Mouse (Mus musculus): ENCODE results near the gene Ado.

Gene Ado

DNA sequence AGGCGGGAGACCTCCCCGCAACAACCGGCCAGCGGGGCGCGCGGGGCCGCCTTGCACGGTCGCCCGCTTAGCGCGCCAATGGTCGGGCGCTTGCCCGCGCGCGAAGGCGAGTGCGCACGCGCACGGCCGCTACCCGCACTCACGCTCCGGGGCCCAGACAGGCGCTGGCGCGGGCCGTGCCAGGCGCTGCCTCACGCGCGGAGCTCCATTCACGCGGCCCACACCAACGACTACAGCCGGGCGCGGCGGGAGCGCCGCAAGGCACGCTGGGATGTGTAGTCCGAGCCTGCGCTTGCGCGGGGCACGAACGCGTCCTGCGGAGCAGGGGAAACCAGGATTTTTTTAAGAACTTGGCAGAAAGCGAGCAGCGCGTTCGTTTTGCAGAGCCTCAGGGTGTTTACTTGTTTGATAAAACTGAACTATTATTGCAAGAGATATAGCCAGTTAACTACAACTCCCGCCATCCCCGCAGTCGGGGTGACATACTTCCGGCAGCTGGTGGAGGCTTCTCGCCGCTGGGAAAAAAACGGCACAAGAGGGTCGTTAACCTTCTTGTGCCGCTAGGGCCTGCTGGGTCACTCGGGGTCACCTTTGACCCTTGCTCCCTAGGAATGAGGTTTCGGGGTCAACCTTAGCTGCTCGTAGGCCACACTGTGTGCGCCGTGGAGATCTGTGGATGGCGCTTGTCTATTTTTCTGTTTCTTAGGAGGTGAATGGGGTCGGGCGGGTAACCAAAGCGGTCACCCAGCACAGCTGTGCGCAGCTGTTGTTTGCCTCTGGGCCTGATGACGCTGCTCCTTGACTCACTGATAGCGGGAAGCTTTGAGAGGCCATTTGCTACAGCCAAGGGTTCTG, at the start of gene Ado:
Ado (minus strand) TSS at position 79 of the 855 bp plus-strand sequence.
- peak; percentile 95 for DNase-seq

DNA sequence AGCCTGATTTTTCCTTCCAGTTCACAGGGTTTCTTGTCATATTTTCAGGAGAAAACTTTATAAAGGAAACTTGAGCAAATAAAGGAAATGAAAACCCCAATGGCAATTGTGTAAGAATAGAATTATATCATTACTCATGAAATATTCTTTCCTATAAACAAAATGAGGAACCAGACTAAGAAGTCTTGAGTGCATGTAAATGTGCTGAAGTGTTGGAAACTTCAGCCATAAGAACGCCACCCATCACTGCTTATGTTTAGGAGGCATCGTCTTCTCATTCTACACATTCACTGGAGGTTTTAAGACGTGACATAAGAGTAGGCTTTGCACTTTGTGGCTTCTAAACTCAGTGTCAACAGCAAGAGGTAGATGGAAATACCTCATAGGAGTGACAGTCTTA, 46.5 kb upstream of the Ado start:
- no peak for DNase-seq

DNA sequence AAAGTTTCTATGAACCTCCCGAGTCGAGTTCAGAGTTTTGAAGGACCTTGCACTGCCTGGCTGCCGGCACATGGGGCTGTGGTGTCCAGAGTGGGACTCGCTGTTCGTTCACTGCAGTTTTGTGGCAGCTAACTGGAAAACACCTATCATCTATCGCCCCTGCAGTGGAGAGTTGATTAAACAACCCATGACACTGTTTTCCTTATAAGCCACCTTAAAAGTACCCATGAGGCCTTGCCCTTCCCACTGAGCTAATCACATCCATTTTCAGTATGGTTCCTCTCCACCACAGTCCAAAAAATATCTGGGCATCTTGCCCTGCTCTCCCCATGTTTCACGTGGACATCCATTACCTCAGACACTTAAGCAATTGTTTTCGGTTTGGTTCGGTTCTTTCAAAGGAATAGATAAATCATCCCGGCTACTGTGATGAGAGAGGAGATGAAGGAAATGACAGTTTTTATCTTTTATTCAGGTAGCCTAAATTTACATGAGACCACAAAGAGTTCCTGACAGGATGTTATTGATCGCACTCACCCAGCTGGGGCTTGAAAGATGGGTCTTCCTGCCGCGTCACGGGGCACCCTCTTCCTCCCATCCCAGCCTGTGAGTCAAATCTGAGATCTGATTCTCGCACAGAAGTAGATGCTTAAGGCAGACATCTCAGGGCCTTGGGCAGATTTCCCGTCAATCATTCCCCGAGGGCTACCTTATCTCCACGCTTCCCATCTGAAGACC, 37.3 kb upstream of the Ado start:
- DNase-seq: no peak

DNA sequence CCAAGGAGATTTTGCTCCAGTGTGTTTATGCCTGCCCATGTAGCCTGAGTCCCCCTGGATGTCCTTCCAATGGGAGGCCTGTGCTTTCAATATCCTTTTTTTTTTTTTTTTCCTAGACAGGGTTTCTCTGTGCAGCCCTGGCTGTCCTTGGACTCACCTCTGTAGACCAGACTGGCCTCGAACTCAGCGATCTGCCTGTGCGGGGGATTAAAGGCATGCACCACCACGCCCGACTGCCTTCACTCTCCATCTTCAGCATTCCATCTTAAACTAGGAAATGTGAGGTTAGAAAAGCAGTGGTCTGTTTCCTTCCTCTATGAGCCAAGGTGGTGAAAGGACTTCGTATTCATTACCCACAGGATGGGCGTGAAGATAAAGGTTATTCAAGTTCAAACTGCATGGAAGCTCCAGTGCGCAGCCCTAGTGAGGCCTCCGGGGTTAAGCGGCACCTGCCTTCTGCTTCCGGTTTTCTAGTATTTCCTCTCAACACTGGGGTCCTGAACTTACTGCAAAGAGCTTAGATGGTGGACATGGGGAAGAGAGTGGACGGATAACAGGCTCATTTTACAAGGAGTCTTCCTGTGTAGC, 33.0 kb upstream of the Ado start:
- DNase-seq: no peak

DNA sequence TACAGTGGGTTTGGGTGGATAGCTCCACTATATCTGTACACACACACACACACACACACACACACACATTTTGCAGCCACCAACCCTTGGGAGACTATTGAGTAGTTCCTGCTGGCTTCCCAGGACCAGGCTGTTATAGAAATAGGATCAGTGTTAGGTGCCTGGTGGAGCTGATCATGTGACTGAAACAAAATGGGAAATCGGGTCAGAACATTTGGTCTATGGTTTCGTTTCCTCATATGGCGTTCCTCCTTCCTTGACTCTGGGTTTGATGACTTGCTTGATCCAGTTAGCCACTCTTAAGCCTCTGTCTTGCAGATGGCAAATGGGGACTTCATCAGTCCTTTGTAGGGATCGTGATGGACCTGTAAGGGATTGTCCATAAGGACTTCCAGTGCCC, 31.1 kb upstream of the Ado start:
- no peak for DNase-seq

DNA sequence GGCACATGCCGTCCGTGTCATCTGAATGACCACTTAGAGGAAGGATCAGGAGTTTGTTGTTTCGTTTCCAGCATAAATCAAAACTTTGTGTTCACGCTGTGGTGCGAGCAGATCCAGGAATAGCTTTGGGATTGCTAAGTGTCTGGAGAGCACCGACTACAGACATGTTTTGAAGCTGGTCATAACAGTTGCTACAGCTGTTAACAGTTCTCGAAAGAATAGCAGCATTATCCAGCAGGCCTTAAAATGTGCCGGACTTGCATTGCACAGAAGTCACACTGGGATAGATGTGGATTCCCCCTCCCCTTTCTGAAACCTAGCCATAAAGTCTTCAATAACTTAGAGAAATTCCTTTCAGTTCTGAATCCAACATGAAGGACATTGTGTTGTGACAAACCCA, 24.6 kb upstream of the Ado start:
- DNase-seq: no peak

DNA sequence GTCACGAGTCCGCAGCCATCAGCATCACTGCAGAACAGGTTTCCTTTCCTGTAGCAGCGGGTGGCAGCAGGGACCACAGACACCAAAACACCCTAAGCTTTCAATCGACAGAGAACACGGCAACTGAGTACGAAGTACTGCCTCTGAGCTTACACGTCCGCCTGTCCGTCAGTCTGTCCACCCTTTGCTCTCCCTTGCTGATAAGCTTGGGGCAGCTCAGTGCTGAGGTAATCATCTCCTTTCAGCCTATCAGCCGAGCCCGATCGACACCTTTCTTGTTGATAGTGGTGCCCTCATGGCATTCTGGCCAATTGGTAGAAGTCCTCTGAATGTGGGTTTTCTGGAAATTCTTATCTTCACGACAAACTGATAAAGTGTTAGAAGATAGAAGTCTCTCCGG, 22.7 kb upstream of the Ado start:
- DNase-seq: no peak

DNA sequence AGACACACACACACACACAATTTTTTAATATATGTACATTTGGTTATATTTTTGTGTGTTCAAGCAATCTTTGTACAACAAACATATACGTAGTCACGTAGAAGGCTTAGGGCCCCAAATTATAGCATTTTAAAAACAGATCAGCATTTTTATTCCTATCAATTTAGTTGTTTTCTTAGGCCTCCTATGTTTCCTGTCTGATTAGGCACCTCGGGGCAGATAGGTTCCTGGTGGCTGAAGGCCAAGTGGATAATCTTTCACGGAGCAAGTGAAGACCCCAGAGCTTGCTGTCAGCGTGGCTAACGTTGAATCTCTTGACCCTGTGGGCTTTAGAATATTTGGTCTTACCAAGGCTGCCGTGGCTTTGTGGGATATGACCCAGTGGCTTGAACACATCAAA, 20.8 kb upstream of the Ado start:
- DNase-seq: no peak

DNA sequence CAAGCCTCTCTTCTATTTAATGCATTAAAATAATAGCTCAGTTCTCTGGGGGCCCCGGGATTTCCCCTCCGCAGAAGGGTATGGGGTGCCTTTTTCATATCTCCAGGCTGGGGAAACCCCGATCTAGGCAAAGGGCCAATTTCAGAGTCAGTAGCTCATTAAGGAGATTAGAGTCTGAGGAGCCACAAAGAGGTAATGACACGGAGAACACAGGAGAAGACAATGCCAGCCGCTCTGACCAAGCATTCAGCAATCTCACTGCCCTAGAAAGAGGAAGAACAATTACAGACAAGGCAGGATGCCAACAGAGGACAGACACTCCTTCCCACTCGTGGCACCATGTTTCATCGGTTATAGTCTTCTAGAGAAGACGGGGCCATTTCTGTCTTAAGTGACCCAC, 17.3 kb upstream of the Ado start:
- DNase-seq: no peak

DNA sequence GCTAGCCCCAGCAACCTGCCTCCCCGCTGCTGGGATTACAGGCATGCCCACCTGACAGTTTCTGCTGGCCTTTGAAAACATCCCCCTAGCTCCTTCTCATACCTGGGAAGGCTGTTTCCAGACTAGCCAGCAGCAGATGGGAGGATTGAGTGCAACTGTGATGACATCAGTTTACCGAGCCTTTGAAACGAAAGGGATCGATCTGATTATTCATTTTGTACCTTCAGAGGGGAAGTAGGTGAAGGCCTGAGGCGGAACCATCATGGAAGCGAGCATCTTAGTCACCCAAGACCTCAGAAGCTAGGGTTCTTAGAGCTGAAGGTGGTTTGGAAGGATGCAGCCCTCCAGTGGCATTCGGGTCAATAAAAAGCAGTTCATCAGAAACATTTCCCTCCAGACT, 15.8 kb upstream of the Ado start:
- DNase-seq: no peak

DNA sequence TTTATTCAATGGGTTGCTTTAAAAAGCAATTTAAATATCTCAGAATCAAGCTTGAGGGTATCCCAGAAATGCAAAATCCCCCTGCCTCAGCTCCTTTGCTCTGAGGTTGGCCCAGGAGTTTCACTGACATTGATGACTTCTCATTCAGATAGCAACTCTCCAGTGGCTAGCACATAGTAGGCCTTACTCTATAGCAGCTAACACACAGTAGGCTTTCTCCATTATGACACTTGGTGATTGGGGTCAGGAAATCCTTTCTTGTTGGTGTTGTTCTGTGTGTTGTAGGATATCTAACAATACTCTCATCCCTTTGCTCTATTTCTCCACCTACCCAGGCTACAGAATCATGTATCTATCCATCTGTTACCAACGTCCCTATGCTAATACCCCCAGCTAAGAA, 12.4 kb upstream of the Ado start:
- DNase-seq: no peak

DNA sequence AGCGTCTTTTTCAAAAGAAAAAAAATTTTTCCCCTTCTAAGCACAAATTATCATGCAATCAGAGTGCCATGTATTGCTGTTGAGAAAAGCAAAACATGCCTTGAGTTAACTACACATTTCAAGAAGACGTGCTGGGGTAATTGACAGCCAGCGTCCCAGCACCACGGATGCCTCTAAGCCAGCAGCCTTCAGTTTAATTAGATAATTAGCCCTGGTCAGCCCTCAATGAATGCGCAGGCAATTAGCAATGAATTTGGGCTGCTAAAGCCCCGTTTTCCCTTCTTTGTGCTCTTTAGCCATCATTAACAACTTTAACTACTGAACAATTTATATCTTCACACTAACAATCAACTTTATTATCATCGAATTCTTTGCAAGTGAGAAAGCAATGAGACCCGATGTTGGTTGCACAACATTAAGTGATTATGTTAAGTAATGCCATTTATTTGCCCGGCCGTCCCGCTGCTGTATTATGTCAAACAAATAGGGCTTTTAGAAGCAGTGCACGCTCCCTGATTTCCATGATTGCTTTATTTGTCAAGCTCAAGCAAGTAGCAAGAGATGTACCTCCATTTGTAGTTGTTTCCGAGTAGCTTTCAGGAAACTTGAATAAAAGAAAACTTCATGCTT, 11.1 kb upstream of the Ado start:
- no peak for DNase-seq

DNA sequence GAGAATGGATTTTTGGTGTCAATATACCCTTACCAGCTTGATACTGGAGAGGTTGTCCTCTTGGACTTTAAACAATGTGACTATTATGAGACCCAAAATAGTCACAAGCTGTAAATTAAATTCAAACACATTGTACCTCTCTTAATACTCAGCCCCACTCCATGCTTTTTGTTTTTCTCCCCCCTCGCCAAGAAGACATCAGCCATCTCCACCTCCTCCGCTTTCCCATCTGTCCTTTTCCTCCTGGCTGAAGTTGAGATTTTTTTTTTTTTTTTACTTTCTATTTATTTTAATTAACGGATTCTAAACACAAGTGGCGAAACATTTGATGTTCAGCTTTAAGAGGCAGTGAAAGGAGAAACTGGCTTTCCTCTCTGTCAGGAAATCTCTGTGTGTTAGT, 9.3 kb upstream of the Ado start:
- DNase-seq: no peak

DNA sequence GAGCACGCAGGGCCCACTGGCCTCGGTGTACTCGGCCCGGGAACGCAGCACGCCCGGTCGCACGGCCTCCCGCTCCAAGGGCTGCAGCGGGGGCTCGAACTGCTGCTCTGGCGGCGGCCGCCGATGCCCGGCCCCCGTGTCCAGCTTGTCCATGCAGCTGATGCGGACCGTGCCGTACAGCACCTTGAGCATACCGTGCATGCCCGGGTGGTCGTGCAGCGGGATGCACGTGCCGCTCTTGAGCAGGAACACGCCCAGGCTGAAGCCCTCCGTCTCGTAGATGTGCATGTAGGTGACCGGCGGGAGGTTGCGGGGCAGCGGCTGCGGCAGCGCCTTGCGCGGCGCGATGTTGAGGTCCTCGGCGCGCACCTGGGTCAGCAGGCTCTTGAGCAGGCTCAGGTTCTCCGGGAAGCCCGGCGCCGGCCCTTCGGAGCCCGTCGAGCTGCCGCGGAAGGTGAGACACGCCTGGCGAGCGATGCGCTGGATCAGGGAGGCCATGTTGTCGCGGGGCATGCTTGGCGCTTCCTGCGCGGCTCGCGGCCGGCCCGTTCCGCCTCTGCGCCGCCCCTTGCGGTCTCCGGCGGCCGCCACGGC, 397 bp downstream of the Ado start:
- DNase-seq: no peak

DNA sequence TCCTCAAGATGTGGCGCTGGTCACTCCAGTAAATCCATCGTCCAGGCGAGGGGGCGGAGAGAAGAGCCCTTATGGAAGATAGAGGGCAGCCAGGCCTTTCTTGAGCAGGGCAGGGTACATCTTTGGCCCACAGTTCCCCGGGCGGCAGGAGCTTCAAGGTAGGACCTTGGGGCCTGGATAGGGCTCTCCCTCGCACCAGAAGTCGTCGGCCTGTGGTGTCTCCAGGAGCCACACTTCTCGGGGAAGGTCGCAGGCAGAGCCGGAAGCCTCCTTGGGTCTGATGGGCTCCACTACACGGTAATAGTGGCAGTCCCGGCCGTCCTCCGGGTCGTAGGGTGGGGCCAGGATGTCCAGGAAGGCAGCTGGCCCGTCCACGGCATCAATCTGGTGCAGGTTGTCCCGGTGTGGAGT, 900 bp downstream of the Ado start:
- DNase-seq: peak; percentile 50

DNA sequence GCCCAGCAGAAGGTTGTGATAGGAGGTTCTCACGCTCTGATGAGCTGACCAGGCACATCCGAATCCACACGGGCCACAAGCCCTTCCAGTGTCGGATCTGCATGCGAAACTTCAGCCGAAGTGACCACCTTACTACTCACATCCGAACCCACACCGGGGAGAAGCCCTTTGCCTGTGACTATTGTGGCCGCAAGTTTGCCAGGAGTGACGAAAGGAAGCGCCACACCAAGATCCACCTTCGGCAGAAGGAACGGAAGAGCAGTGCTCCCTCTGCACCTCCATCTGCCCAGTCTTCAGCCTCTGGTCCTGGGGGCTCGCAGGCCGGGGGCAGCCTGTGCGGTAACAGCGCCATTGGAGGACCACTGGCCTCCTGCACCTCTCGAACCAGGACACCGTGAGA, 8.2 kb downstream of the Ado start:
- no peak for DNase-seq

DNA sequence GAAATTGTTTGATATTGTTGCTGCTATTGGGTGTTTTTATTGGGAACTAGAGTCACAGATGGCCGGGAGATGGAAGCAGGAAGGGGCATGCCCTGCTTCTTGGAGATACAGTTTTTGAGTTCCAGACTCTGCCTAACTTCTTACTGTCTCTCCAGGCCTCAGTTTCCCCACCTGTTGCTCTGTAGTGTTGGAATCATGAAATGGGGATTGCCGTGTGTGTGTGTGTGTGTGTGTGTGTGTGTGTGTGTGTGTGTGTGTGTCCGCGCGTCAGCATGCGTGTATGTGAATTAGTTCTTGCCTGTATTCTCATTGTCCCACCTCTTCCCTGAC, 9.4 kb downstream of the Ado start:
- no peak for DNase-seq

DNA sequence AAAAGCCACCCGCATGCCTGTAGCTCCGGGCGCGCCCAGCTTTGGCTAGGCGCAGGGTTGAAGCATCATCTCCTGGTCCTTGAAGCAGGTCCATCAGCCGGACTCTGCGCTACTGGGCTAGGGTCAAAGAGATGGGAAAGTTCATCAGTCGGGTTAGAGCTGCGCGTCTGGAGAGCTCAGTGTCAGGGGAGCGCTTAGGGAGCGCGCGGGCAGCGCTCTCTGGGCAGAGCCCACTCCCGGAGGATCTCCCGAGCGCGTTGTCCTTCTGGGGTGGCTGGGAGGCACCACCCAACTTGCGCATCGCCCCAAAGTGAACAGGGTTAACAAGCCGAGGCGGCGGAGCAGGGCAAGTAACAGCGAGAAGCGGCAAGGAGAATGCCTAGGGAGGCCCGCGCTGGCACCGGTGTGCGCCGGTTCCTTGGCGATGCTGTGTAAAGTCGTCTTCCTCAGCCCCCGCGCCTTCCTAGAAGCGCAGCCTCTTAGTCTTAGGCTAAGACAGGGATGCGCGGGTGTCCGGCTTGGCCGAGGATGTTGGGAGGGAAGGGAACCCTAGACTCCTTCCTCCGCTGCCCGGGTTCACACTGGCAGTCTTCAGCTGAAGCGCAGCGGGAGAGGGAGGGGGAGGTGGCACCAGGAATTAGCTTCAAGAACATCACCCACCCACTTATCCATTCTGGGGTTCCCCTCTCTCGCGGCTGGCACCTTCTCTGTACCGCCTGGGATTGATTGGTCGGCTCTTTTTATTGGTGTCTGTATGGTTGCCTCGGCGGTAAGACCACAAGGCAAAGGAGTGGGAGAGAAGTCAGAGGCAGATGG, 10.0 kb downstream of the Ado start:
- DNase-seq: no peak

DNA sequence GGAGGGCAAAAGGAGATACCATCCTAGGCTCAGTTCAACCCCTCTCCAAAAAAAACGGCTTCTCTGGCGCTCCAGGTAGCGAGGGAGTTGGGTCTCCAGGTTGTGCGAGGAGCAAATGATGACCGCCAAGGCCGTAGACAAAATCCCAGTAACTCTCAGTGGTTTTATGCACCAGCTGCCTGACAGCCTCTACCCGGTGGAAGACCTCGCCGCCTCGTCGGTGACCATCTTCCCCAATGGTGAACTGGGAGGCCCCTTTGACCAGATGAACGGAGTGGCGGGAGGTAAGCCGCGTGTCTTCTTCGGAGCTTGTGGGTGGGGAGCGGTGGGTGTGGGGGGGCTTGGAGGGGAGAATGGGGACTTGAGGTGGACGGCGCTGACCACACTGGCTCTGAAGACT, 10.6 kb downstream of the Ado start:
- DNase-seq: no peak

DNA sequence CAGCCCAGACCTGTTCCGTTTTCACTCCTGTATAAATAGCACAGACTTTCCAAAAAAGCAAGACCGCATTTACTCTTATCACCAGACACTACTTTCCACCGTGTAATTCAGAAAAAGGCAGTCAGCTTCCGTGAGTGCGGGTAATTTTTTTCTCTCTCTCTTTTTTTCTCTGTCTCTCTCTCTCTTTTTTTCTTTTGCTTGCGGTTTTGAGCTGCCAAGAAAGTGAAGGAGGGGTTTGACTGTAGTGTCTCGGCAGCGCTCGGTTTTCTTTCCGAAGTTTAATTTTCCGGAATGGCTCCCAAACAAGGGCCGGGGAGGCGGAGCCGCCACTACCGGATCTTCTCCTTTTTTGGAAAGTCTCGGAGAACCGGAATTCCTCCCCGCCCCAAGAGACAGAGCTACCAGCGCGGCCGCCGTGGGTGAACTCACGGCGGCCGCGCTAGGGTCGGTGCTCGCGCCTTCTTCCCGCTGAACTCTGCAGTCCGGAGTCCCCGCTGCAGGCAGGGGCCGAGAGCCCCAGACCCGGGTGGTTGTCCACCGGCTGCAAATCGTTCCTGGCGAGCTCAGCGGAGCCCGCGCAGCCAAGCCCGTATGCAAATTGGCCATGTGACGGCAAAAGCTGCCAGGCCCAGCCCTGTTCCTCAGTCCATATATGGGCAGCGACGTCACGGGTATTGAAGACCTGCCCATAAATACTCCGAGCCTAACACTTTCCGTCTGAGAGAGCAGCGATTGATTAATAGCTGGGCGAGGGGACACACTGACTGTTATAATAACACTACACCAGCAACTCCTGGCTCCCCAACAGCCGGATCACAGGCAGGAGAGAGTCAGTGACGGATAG, 11.4 kb downstream of the Ado start:
- DNase-seq: peak; percentile 82

DNA sequence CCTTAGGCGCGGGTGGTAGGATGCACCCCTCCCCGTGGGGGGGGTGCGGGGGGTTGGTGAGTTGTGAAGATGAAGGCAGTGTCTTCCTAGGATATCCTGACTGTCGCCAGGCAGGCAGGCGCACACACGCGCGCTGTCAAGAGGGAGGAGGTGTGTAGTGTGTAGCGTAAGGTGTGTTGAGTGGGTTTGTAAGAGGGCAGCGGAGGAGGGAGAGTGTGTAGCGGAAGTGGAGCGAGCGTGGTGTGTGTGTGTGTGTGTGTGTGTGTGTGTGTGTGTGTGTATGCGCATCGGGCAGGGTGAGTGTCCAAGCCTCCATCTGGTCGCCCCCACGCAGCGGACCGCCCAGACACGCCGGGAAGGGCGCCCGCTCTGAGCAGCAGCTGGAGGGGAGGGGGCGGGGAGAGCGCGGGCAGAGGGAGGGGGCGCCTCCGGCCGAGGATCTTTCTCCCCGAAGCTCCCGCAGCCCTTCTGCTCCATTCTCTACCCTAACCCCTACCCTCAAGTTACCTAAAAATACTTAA, 12.1 kb downstream of the Ado start:
- DNase-seq: no peak

Data from cerebellum, adult 9-10 months (tissue).